Mouse (Mus musculus) right cerebral cortex, postnatal 36 days (tissue): ENCODE results near the gene Cyp11a1.
A peak's percentile ranks its signal among the peaks of the same experiment; 100 is the strongest.

Experiments
- DNase-seq, 2 experiments: peaks; one replicate each; pipeline ENCODE4 v3.0.0; 2022; ENCODE audit warnings: low spot score in 2 of 2, mixed read lengths in 1 of 2

Gene Cyp11a1

DNA sequence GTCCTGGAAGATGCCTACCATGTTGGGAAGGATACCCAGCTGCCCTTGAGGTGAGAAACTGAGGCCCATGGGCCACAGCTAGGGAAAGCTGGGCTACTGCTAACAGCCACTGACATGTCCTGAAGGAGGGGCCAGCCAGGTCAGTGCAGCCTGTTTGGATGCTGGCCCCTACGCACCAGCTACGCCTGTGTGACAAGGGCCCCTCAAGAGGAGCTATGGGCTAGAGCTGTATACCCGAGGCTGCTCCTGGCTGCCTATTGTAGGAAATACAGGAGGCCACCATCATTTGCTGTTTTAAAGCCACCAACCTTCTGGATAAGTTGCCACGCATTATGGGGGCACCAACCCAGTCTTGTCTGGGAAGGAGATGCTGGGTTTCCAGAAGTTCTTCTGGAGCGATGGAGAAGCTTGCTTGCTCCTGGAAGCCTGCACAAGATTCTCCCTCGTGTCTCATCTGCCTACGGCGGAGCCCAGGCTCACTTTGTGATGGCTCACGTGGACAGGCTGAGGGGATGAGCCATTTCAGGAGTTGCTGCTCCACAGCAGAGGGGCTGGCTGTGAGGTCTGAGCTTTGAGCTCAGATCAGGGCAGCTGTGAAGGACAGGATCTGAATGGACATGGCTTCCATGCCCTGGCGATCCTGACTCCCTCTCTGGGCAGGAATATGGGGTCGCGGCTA, 2.3 kb downstream of the Cyp11a1 start:
- DNase-seq: no peak

DNA sequence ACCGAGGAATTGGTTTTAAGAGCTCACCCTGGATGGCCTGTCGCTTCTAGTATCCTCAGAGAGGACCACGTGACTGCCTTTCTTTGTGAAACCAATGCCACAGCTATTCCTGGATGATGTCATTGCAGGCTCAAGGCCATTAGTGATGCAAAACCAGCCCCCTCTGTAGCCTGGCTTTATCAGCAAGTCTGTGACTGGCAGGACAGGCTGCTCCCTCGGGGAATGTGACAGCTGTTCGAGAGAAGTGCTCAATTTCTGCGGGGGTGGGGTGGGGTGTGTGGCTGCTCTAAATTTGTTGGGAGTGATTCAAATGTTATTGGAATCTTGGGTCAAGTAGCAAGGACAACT, 2.8 kb downstream of the Cyp11a1 start:
- DNase-seq: no peak

DNA sequence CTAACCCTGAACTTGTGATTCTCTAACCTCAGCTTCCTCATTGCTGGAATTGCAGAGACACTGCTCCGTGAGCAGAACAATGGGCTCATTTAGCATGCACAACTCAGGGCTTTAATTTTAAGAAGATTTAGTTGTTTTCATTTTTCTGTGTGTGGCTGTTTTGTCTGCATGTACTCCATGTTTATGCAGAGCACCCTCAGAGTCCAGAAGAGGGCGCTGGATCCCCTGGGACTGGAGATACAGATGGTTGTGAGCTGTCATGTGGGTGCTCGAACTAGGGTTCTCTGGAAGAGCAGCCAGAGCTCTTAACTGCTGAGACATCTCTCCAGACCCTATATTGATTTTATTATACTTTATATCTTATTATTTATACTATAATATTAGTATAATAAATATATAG, 3.4 kb downstream of the Cyp11a1 start:
- no peak for DNase-seq

DNA sequence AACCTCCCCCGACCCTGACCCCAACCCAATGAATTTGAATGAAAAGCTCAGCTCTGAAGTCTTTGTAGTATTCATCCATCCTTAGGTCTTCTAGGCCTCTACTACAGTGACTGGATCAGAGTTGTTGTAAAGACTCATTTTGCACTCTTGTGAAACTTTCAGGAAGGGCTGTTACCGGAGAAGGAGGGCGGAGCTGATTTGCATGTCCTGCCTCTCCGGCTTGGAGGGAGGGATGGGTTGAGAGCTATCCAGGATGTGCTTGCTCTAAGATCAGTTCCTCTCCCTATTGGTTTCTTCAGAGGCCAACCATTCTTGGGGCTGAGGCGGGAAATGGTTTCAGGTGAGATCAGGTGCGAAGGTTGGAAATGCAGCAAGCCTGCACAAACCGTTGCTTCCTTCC, 4.8 kb downstream of the Cyp11a1 start:
- no peak for DNase-seq

DNA sequence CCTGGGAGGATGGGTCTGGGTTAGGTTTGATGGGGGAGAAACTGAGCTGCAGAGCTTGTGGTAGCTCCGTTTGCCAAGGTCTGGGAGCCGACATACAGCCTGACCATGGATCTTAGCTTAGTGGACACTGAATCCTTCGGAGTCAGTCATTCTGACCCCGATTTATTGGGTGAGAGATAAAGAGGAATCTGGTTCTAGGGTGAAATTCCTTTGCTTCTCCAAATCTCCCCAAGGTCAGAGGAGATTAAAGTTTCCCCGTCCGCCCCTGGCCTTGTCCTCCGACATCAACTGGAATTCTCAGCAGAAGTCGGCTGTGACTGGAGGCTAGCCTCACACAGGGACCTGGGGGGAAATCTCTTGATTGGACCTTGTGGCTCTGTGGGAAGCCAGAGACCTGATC, 5.3 kb downstream of the Cyp11a1 start:
- DNase-seq: no peak

DNA sequence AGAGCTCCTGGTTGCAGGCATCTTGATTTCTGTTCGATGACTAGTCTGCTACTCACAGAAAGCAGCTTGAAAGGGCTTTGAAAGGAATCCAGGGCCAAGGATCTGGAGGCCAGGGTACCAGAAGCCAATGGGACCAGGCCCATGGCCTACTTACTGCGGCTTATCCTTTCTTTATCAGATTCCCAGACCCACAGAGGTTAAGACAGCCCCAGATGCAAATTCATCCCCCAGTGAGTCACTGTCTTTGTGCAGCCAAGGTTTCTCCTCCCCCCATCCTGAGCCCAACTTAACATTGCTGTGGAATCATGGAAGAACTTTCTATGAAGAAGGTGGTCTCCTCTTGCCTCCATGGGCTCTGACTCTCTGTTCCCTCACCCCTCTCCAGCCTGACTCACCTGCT, 6.3 kb downstream of the Cyp11a1 start:
- DNase-seq: no peak

DNA sequence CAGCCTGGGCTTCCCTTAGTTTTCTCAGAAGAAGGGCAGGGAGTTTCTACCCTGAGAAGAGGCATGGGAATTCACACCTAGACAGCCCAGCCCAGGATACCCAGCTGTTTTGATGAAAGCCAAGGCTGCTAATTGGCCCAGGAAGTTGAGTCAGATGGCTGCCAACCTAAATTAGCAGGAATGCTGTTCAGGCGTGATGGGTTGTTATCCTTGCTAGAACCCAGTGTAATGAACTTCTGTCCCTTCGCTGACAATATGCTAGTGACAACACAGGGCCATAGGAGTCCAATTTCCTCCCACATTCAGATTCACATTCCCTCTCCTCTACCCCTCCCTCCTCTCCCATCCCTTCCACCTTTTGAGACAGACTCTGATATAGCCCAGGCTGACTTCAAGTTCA, 6.7 kb downstream of the Cyp11a1 start:
- no peak for DNase-seq

DNA sequence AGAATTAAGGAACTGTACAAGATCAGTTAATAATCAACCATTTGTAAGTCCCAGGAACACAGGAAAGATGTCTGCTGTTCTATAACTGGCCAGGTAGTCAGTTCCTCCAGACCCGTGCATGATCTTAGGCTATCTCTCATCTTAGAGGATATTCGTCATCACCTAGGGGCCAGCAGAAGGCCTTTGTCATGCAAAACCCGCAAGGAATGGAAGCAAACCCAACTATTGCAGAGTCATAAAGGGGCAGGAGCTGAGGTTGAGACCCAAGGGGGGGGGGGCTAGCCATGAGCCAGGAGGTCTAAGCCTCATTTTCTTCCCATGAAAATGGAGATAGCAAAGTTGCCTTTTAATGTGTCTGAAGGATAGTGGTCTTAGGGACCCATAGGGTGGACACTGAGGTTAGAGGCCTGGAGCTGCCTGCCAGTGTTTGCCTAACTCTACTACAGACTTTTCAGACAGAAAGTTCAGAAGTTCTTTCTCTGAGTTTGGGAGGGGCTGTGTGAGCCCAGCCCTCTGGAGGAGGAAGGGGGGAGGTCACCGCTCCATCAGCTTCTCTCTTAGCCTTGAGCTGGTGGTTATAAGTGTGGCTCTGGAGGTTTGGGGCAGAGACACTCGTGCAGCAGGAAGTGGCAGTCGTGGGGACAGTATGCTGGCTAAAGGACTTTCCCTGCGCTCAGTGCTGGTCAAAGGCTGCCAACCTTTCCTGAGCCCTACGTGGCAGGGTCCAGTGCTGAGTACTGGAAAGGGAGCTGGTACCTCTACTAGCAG, 8.4 kb downstream of the Cyp11a1 start:
- DNase-seq: no peak

DNA sequence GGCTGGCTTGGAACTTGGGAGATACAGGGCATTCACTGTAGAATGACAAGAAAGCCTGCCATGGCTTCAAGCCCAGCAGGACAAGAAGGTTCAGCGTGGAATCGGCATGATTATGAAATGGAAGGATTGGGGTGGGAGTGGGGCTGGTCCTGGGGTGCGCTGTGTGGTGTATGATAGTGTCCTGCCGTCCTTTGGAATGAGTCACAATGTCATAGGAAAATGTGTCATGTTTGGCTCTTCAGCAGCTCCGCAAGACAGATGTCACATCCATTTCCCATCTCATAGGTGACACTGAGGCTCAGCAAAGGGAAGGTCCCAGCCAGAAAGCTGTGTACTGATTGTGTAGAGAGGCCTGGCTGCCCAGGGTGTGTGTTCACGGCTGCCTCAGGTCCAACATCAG, 9.6 kb downstream of the Cyp11a1 start:
- no peak for DNase-seq

DNA sequence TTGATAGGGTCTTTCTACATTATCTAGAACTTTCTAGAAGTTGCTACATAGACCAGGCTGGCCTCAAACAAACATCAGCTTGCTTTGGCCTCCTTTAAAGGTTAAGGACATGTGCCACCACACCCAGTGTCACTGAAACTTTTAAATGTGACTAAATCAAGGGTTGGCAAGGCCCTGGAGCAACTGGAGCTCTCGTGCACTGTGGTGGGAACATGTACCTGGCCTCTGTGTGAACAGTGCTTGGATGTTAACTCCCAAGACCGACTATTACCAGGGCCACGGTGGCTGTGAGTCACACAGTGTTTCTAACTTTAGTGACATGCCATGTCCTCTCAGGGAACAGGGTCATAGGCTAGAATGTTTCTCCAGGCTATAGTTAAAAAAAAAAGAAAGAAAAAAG, 10.8 kb downstream of the Cyp11a1 start:
- no peak for DNase-seq

DNA sequence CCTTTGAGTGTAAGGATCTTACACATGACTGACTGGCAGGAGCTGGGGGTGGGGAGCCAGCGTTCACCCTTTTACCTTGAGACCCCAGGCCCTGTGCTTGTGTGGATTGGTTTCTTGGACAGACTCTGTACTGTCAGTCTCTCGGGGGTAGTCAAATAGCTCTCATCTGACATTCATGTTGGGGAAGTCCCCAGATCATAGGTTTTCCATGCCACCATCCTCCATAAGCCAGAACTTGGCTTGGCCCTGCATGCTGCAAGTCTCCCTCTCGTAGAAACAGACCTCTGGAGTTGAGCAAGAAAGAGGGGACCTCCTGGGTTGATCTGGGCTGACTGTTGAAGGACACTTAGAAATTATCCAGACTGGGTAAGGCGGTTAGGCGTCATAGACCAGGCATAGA, 12.2 kb downstream of the Cyp11a1 start:
- DNase-seq: no peak

DNA sequence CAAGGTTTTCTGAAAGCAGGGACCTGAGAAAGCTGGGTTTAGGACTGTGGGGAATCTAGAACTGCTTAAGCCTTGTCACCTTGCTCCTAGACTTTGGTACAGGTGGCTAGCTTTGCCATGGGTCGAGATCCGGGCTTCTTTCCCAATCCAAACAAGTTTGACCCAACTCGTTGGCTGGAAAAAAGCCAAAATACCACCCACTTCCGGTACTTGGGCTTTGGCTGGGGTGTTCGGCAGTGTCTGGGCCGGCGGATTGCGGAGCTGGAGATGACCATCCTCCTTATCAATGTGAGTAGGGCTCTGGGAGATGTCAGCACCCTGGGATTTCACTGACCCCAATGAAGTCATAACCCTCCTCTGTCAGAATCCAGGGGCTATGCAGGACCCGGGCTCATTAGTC, 19.8 kb downstream of the Cyp11a1 start:
- no peak for DNase-seq

DNA sequence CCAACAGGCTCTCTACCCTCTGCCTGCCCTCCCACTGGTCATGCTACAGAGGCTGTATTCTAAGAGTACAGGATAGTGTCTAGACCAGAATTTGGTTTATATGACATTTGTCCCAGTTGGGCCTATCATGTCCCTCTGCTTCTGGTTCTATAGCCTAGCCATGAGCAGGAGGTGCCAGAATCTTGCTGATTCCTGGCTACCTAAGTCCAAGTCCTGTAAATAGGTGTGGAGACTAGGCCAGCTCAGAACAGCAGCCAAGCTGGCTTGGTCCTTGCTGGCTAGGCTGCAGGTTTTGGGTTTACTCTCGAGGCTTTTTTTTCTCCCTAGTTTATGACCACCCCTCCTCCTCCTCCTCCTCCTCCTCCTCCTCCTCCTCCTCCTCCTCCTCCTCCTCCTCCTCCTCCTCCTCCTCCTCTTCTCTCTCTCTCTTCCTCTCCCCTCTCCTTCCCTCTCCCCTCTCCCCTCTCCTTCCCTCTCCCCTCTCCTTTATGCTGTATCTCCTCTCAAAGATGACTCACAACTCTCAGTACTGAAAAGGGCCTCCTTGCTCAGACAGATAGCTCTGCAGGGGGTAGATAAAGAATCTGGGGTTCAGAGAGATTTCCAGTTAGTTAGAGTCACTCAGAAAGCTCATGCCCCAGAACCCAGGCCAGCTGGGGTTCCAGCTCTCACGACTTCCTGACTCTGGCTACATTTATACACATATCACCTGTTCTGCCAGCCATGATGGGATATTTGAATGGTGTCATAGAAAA, 21.4 kb downstream of the Cyp11a1 start:
- DNase-seq: no peak

DNA sequence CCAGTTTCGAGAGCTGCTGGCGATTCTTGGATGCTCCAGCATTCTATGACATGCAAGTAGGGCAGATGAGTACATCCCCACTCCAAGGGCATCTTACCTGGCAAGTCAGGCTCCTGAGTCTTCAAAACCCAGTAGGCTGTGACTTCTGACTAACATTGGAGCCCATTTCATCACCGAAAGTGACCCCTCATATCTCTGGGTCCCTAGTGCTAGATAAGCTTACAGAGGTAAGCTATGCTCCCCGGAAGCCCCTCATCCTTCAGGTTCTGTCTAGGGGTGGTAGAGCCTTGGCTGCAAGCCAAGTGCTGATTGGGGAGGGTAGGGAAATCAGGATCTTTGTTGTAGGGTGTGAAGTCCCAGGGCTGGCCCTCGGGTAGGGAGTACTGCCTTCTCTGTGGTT, 22.6 kb downstream of the Cyp11a1 start:
- DNase-seq: no peak

DNA sequence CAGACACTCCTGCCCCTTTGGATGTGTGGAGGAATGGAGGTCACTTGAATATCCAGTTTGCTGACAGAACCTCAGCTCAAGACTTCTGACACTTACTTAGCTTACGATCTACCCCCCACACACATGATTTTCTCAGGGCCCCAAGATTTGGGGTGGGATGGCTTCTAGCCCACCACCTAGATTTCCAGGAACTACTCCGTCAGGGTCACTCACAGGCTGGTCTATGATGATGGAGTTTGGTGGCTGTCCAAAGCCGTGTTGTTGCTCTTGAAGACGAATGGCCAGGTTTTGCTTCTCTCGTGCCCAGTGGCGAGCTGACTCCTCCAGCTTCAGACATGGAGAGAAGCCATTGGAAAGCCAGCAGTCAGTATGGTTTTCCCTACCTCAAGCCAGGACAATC, 23.4 kb downstream of the Cyp11a1 start:
- no peak for DNase-seq

DNA sequence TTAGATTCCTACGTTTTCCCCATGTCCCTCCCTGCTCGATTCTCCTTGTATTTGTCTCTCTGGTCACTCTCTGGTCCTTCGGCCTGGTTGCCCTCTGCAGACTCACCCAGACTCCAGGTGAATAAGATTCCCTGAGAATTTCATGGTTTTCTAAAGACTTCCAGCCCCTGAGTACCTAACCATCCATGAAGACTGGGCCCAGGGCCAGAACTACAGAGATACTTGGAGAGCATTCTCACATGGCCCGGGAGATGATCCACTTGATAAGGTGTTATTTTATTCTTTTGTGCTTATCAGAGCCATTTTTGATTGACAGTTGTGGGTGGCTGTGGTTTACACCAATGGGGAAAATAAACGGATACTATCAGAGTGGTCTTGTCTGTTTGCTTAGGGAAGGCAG, 25.7 kb downstream of the Cyp11a1 start:
- DNase-seq: no peak

DNA sequence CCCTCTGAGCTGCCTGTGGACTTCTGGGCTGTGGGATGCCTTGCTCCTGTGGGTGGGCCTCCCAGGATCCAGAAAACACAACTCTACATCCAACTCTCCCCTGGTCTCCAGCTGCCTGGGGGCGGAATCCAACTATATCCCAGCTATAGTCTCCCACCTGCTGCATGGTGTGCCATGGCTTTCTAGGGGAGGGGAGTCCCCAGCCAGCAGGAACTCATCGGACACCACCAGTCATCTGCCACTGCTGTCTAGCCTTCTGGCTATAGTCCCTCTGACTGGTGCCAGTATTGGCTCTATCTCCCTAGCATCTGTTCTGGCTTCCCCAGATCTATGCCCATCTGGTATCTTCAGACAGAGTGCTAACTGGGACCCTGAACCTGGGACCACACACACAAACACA, 29.3 kb downstream of the Cyp11a1 start:
- DNase-seq: peak; percentile 47 to 68

DNA sequence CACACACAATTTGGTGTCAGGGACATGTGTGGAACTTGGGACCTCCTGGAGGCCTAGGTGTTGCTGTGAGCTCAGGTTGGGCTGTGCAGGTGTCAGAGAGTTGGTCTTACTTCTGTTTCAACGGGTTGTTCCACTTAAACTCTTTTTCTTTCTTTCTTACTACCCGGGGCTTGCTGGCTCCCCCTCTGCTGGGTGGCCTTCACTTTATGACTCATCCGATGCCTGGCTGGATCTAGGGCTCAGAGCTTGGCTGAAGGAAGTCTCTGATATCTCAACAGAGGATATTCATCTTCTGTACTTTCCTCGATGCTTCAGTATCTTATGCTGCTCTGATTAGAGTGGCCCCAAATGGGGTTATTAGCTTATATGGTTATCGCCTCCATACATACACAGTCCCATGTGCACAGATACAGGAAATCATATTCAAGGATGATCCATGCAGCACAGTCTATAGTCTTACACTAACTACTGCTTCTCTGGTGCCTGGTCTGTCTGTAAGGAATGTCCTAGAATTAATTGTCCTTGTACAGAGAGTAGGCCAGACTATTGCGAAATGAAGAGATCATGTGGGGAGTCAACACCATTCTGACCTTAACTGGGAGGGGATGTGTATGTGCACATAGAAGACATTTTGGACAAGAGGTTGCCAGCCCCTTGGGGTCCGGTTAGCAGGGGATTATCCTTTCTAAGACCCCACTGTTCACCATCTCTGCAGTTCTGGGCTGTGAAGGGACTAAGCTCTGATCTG, 29.9 kb downstream of the Cyp11a1 start:
- DNase-seq: no peak

DNA sequence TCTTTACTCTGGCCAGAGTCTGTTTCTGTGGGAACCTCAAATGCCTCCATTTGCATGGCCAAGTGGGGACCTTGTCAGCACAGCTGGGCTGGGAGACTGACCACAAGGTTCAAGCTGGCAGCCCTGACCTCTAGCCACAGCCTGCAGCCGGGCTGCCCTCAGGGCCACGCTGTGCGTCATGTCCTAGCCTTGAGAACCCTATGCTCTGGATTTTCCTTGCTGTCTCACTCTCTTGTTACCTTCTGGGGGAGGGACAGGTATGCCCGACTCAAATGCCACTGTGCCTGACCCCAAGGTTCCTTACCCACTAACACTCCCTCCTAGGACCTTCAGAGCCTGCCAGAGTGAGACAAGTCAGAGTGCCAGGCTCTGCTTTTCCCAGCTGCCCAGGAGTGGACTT, 30.8 kb downstream of the Cyp11a1 start:
- no peak for DNase-seq

DNA sequence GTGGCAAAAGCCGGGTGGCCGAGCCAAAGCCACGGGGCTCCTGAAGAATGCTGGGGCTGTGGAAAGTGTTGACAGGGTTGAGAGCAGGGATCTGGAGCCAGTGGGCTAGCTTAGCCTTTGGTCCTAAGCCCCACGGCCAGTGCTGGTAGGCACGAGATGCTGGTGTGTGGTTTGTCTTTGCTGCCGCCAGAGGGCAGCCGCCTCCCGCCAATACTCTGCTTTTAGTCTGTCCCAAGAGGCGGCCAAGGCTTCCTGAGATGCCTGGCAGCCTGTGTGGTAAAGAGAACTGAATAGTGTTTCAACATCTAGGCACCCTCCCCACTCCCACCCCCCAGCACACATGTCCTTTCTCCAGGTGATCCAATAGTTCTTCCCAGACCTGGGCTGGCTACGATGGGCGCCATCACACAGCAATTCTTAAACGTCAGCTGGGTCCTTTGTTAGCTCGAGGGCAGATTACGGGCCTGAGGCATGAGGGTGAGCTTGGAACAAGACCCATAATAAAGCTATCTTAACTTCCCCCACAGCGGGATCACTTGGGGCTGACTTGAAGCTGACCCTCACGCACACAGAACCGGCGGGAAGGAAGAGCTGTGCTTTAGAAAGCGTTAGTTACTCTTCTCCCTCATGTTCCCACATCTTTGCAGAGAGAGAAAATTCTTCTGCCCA, 32.4 kb downstream of the Cyp11a1 start:
- DNase-seq: peak; percentile 64 to 71

DNA sequence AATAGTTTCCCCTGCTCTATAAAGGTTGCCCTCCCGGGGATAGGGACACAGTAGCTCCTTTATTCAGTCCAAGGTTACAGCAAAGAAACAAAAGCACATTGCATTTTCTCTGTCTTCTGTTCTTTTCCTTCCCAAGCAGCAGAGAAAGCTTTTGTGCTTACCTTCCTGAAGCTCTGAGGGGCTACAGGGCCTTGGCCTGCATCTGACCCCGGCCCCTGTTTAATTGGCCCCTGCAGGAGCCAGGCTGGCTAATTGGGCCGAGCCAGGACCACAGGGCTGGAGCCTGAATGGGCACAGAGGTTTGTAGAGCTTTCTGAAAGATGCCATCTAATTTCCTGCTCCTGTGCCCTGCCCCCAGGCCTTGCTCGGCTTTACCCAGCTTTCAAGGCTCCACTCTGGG, 34.8 kb downstream of the Cyp11a1 start:
- no peak for DNase-seq

DNA sequence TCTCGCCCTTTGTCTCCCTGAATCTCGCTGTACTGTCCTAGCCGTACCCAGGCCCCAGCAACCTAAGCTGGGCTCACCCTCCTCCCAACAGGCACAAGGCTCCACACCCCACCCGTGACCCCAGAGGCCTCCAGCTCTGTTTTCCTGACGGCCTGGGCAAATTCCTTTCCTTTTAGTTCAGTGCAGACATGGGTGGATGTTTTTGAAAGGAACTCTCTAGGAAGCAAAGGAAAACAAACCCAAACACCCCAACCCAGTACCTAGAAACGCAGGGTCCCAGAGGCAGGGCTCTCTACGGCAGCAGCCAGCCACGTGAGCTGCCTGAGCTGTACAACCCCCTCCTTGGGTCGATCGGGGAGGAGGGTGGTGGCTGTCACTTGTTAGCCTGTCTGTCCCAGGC, 36.2 kb downstream of the Cyp11a1 start:
- DNase-seq: no peak
